27 mouse cellular contexts compared by ENCODE assay signal in genomic region chr3:137729421-137729820, GRCm38 (mm10). TPM values are rescaled to one million over a fixed set of nuclear protein-coding genes. Genes with fewer than 3 reads are reported as not detected.
"Had no signal": no experiment of that assay in that cellular context is flagged by ENCODE, and none has a peak within 500 bp of the region (broad histone marks: within the 10 kb centered on the region; RNA-seq: fewer than 3 reads in every experiment).

No protein-coding gene starts in this region.

- H3K27ac ChIP-seq: midbrain, embryonic 10.5 days; midbrain, embryonic 12.5 days; neural tube, embryonic 13.5 days; neural tube, embryonic 15.5 days; stomach, embryonic 15.5 days; stomach, postnatal 0 days had no signal

- H3K9me3 ChIP-seq: midbrain, embryonic 10.5 days; midbrain, embryonic 12.5 days; neural tube, embryonic 13.5 days; neural tube, embryonic 15.5 days; stomach, embryonic 15.5 days had no signal

- ATAC-seq: midbrain, embryonic 16.5 days had no signal

- H3K36me3 ChIP-seq: midbrain, embryonic 10.5 days; midbrain, embryonic 12.5 days; neural tube, embryonic 13.5 days; neural tube, embryonic 15.5 days; stomach, embryonic 15.5 days had no signal

- DNase-seq: lung, embryonic 14.5 days; lung, postnatal 10 days; lung, postnatal 4 days; midbrain, embryonic 14.5 days; retina, postnatal 1 day; right cerebral cortex, adult 18-20 months; right cerebral cortex, postnatal 25 days; right cerebral cortex, postnatal 4 days; spleen, adult 18-20 months; thymus, adult 2 months; thymus, postnatal 25 days; thymus, postnatal 4 days had no signal

- H3K9ac ChIP-seq: lung, embryonic 14.5 days; midbrain, embryonic 12.5 days; neural tube, embryonic 13.5 days; neural tube, embryonic 15.5 days; stomach, embryonic 15.5 days had no signal

- H3K4me3 ChIP-seq: midbrain, embryonic 10.5 days; midbrain, embryonic 12.5 days; myocyte; neural tube, embryonic 13.5 days; neural tube, embryonic 15.5 days; stomach, embryonic 15.5 days had no signal

- H3K4me2 ChIP-seq: lung, embryonic 14.5 days; midbrain, embryonic 12.5 days; neural tube, embryonic 13.5 days; neural tube, embryonic 15.5 days; stomach, embryonic 15.5 days had no signal

- H3K27me3 ChIP-seq: midbrain, embryonic 12.5 days; neural tube, embryonic 13.5 days; neural tube, embryonic 15.5 days; stomach, embryonic 15.5 days had no signal

- H3K4me1 ChIP-seq: midbrain, embryonic 10.5 days; midbrain, embryonic 12.5 days; neural tube, embryonic 13.5 days; neural tube, embryonic 15.5 days; stomach, embryonic 15.5 days had no signal

RNA-seq across cellular contexts. Expression of gene Gm21962, which starts 58.1 kb away (rescaled TPM):
- total RNA-seq: megakaryocyte, adult 5-6 weeks; megakaryocyte-erythroid progenitor cell, adult 5-6 weeks had no signal
- polyA plus RNA-seq: lung, embryonic 14.5 days; lung, embryonic 16.5 days; midbrain, embryonic 10.5 days; midbrain, embryonic 12.5 days; midbrain, embryonic 14.5 days; midbrain, embryonic 16.5 days; myocyte; neural tube, embryonic 11.5 days; neural tube, embryonic 13.5 days; neural tube, embryonic 15.5 days; small intestine, adult 2 months; stomach, embryonic 15.5 days; stomach, postnatal 0 days; testis, adult 2 months; thymus, adult 2 months; urinary bladder, adult 2 months had no signal
